Mouse (Mus musculus): ENCODE results near the gene Krtap9-3.

The Krtap9-3 gene

GRCm38 (mm10) chr11:99566530-99566929 lies 31.4 kb downstream of the Krtap9-3 start, which contains the start of gene Krtap3-1:
TSS of gene Krtap3-1 (minus strand) at chr11:99566630.
- no peak for DNase-seq (ENCODE audit: low spot score in 2 of 2)

DNA sequence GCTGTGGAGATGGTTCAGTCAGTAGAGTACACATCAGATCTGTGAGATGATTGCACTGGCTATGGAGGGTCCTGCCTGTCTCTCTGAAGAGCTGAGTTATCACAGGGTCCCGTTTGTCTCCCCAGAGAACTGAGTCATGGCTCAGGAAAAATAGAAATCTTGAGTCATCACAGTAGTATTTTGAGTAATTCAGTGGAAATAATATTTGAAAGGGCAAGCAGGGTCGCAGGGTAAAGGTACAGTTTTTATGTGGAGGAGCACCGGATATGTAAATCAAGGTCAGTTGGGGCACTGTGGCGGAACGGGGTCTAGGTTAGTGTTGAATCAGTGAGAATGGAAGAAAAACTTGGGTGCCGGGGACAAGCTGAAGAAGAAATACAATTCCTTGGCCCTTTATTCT lies 35.3 kb downstream of the Krtap9-3 start:
- no peak for DNase-seq (ENCODE audit: low spot score in 2 of 2)

GRCm38 (mm10) chr11:99559366-99559765 lies 38.5 kb downstream of the Krtap9-3 start, which contains the start of gene Gm11939:
TSS of gene Gm11939 (minus strand) at chr11:99559466.
- DNase-seq (ENCODE audit: low spot score in 2 of 2), result no peak

- DNase-seq (ENCODE audit: low spot score in 2 of 2), result no peak
Observed at GRCm38 (mm10) chr11:99557976-99558745, 39.7 kb downstream of the Krtap9-3 start.

DNA sequence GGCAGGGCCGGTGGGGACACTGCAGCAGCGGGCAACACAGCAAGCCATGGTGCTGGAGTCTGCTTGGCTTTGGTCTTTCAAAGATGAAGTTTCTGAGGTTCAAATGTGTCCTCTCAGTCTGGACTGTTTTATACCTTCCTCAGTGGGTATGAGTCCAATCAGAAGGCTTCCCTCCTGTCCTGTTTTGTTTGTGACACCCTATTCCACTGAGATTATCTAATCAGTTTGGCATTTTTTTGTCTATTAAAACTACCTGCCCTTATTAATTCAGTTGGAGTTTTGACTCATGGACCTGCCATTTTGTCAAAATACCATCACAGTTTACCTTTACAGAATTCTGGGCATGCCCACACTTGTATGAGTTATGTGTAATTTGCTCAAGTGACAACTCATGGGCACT lies 41.2 kb downstream of the Krtap9-3 start, which contains the start of gene Krtap3-2:
Gene Krtap3-2, minus strand, starts transcription at position 101 of the 400 bp plus-strand sequence.
- no peak for DNase-seq (ENCODE audit: low spot score in 2 of 2)

DNA sequence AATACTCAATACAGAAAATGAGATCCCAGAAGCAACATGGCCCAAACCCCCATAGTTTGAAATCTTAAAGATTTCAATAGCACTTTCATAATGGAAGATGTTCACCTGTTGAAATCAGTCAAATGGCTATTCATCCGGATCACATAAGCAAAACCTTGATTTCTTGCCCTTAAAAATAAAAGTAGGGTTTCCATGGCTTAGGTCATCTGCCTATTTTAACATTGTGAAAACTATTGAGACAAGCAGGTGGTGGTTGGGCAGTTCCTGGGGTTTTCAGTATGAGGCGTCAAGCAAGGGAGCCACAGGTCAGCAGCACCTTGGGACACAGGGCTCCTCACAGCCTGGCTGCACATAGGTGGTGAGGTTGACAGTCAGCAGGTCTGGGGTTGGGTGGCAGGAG lies 41.7 kb downstream of the Krtap9-3 start:
- no peak for DNase-seq (ENCODE audit: low spot score in 2 of 2)

DNA sequence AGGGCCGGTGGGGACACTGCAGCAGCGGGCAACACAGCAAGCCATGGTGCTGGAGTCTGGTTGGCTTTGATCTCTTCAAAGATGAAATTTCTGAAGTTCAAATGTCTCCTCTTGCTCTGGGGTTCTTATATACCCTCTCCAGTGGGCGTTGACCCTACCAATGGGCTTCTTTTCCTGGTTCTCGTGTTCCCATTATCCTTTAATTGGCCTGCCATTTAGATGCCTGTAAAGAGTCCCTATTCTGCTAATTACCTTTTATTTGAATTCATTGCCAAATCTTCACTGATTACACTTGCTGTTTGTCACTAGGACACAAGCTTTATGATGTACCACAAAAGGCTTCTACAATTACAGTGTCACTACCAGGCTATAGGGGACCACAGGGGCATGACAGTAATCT lies 47.1 kb downstream of the Krtap9-3 start, which contains the start of gene Krtap3-3:
Gene Krtap3-3, minus strand, starts transcription at position 101 of the 400 bp plus-strand sequence.
- no peak for DNase-seq (ENCODE audit: low spot score in 2 of 2)

DNA sequence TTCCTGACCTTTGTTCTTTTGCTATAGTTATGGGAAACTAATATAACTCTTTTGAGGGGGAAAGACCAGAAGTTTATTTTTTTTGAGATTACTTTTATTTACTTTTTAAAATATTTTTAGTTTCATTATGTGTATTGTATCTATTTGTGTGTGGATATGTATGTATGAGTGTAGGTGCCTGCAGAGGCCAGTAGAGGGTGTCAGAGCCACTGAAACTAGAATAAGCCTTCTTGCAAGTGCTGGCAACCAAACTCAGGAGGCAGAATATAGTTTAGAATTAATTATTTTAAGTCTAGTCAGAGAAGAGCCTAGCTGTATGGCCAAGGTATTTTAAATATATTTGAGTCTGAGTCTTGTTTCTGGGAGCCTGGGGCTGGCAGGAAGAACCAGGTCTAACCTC lies 50.0 kb downstream of the Krtap9-3 start:
- no peak for DNase-seq (ENCODE audit: low spot score in 2 of 2)

All from spleen, postnatal 14 days (tissue).